Mouse (Mus musculus) kidney, embryonic 16.5 days (tissue): ENCODE measurements around the gene Gm11758. TPM values are rescaled to one million over a fixed set of nuclear protein-coding genes. Genes with fewer than 3 reads are reported as not detected.
"Not testable (repeated sequence)": the region's sequence is repeated elsewhere in the genome, so short reads cannot be mapped to it uniquely, and the experiment has no call there.

Experiments used
- ATAC-seq: fragments of 200-750 bp; cut with Nextera tagmentation; 2 replicates; pipeline ENCODE4 v1.8.0; 2017; ENCODE audit warnings: moderate TSS enrichment; ENCODE audit not compliant: low FRiP score, low TSS enrichment
- H3K27ac ChIP-seq: fragments of 300-500 bp; sonication (generic); 2 replicates; pipeline ENCODE4 v1.5.1; 2014; ENCODE audit warnings: low read length
- H3K27me3 ChIP-seq: fragments of 300-500 bp; sonication (generic); 2 replicates; pipeline ENCODE4 v1.6.1; 2014; ENCODE audit warnings: low read length, control low read depth, mixed read lengths; ENCODE audit not compliant: insufficient read depth
- H3K36me3 ChIP-seq: fragments of 300-500 bp; sonication (generic); 2 replicates; pipeline ENCODE4 v1.6.1; 2014; ENCODE audit warnings: low read length, control low read depth, mixed read lengths; ENCODE audit not compliant: insufficient read depth
- H3K4me1 ChIP-seq: fragments of 300-500 bp; sonication (generic); 2 replicates; pipeline ENCODE4 v1.6.1; 2014; ENCODE audit warnings: low read length, control low read depth, mixed read lengths; ENCODE audit not compliant: insufficient read depth
- H3K4me2 ChIP-seq: fragments of 300-500 bp; sonication (generic); replicated peaks from 2 replicates; pipeline ENCODE4 v1.6.1; 2014; ENCODE audit warnings: low read depth, low read length
- H3K4me3 ChIP-seq: fragments of 300-500 bp; sonication (generic); 2 replicates; pipeline ENCODE4 v1.5.1; 2014; ENCODE audit warnings: mild to moderate bottlenecking, low read length
- H3K9ac ChIP-seq: fragments of 300-500 bp; sonication (generic); replicated peaks from 2 replicates; pipeline ENCODE4 v1.6.1; 2014; ENCODE audit warnings: low read length
- H3K9me3 ChIP-seq: fragments of 300-500 bp; sonication (generic); 2 replicates; pipeline ENCODE4 v1.6.1; 2016; ENCODE audit warnings: low read length, control low read depth
- WGBS: fragments of 180-500 bp; shearing (Covaris S2); extraction: QIAGEN DNeasy Blood & Tissue Kit; methylation state at CpG from one replicate; pipeline ENCODE4 v1.1.7; 2014; 5-methylcytosine and 5-hydroxymethylcytosine counted together
- polyA plus RNA-seq: library from polyadenylated mRNA; unstranded; fragments of >200 nt; fragmentation: Nextera tagmentation; extraction: Ambion mirVana; gene quantifications from 2 replicates; pipeline ENCODE4 v1.2.1, GENCODE M21; 2015

The Gm11758 gene
- polyA plus RNA-seq = not detected in 2 replicates

DNA sequence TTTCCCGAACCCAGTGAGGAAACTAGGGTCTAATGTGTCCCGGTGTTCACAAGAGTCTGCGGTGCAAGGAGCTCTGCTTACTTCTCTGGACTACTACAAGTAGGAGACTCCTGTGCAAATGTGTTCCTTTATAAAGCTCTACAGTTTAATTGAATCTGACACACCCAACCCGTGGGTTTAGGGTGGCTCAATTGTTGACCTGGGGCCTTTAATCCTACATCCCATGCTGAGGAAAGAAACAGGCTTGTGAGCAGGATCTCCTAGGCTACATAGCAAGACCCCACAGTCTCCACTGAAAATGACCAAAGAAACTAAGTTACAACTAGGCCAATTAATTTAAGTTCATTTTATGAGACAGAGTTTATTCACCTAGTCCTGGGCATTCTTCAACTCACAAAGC lies at the start of gene Gm11758:
Gm11758 (minus strand) TSS at position 101 of the 400 bp plus-strand sequence.
- H3K4me3 ChIP-seq, ATAC-seq, H3K27ac ChIP-seq, H3K27me3 ChIP-seq, H3K4me1 ChIP-seq, H3K9me3 ChIP-seq, H3K9ac ChIP-seq, H3K36me3 ChIP-seq, H3K4me2 ChIP-seq: not testable (repeated sequence)
- WGBS = no CpG with 5 or more reads among the region's 4 CpGs

- H3K27ac ChIP-seq, H3K36me3 ChIP-seq, H3K27me3 ChIP-seq, H3K4me3 ChIP-seq, ATAC-seq, H3K4me1 ChIP-seq, H3K9ac ChIP-seq, H3K4me2 ChIP-seq, H3K9me3 ChIP-seq: not testable (repeated sequence)
- WGBS = 91% methylated on average over 6 of the region's 6 CpGs
Observed at GRCm38 (mm10) chr4:73920660-73921059, 44.6 kb upstream of the Gm11758 start, which contains the start of gene Gm11756. Gene Gm11756 (minus strand): TSS chr4:73920760.

- not testable (repeated sequence) for H3K4me3 ChIP-seq, H3K27me3 ChIP-seq, H3K9me3 ChIP-seq, H3K9ac ChIP-seq, ATAC-seq, H3K36me3 ChIP-seq, H3K27ac ChIP-seq, H3K4me2 ChIP-seq, H3K4me1 ChIP-seq
- no CpG with 5 or more reads among the region's 4 CpGs for WGBS
Observed at GRCm38 (mm10) chr4:73905853-73906252, 29.8 kb upstream of the Gm11758 start, which contains the start of gene Gm13871. Gene Gm13871 (minus strand): TSS chr4:73905953.

GRCm38 (mm10) chr4:73891012-73891411 lies 14.9 kb upstream of the Gm11758 start, which contains the start of gene Gm11757:
Gene Gm11757 (minus strand): TSS chr4:73891112.
- no CpG with 5 or more reads among the region's 4 CpGs for WGBS
- not testable (repeated sequence) for H3K9ac ChIP-seq, H3K9me3 ChIP-seq, H3K27me3 ChIP-seq, H3K36me3 ChIP-seq, H3K27ac ChIP-seq, H3K4me2 ChIP-seq, H3K4me3 ChIP-seq, H3K4me1 ChIP-seq, ATAC-seq

GRCm38 (mm10) chr4:73826587-73826986 lies 49.5 kb downstream of the Gm11758 start:
- no peak overlapping the region for H3K27ac ChIP-seq
- H3K27me3 ChIP-seq = no peaks in the 10 kb centered on the region
- H3K36me3 ChIP-seq = no peaks in the 10 kb centered on the region
- no peak overlapping the region for H3K9ac ChIP-seq
- no peaks in the 10 kb centered on the region for H3K9me3 ChIP-seq
- no peak overlapping the region for H3K4me3 ChIP-seq
- no peaks in the 10 kb centered on the region for H3K4me1 ChIP-seq
- 84% methylated on average over 3 of the region's 3 CpGs for WGBS
- ATAC-seq = no peak
- no peak overlapping the region for H3K4me2 ChIP-seq

Other genes with a start within 250 kb of the Gm11758 start
- gene Gm11236, start 238.1 kb downstream of the Gm11758 start, polyA plus RNA-seq = not detected in 2 replicates
- not detected in 2 replicates for gene Gm11239, start 207.9 kb downstream of the Gm11758 start, polyA plus RNA-seq
- not detected in 2 replicates for gene Gm428, start 192.8 kb downstream of the Gm11758 start, polyA plus RNA-seq
- gene Rasef, start 85.3 kb downstream of the Gm11758 start, polyA plus RNA-seq = 7.5 and 7.6 TPM in 2 replicates
- gene Gm11757, start 14.8 kb upstream of the Gm11758 start, polyA plus RNA-seq = not detected in 2 replicates
- gene Gm13871, start 29.7 kb upstream of the Gm11758 start, polyA plus RNA-seq = not detected in 2 replicates
- not detected in 2 replicates for gene Gm11756, start 44.5 kb upstream of the Gm11758 start, polyA plus RNA-seq
- gene 2310002L09Rik, start 74.6 kb upstream of the Gm11758 start, polyA plus RNA-seq = 0.41 and 0.65 TPM in 2 replicates
- 1.5 and 1.8 TPM in 2 replicates for gene Frmd3, start 137.2 kb upstream of the Gm11758 start, polyA plus RNA-seq